22 mouse cellular contexts compared by ENCODE assay signal in genomic region chr4:148876166-148876565, GRCm38 (mm10).
DNase-seq lines count a peak whose midpoint lies in the region; ATAC-seq lines count a peak whose summit lies in the region.
"Had no signal": no experiment of that assay in that cellular context is flagged by ENCODE, and none has a peak within 500 bp of the region (broad histone marks: within the 10 kb centered on the region; RNA-seq: fewer than 3 reads in every experiment).

No protein-coding gene starts in this region.

- no peak overlapping the region for H3K4me3 ChIP-seq in heart, embryonic 12.5 days
- H3K4me3 ChIP-seq in hindbrain, embryonic 13.5 days: no peak overlapping the region
- no peak overlapping the region for H3K4me3 ChIP-seq in hindbrain, embryonic 16.5 days (ENCODE audit: low read length)
- no peak overlapping the region for H3K4me3 ChIP-seq in kidney, embryonic 14.5 days (ENCODE audit: low read length)
- H3K4me3 ChIP-seq: embryonic facial prominence, embryonic 15.5 days; hindbrain, embryonic 10.5 days; kidney, embryonic 15.5 days; megakaryocyte, embryonic 14.5 days had no signal

- no peaks in the 10 kb centered on the region for H3K9me3 ChIP-seq in heart, embryonic 12.5 days (replicated peaks)
- no peaks in the 10 kb centered on the region for H3K9me3 ChIP-seq in hindbrain, embryonic 13.5 days
- no peaks in the 10 kb centered on the region for H3K9me3 ChIP-seq in hindbrain, embryonic 16.5 days (ENCODE audit: control insufficient read depth, low read length)
- H3K9me3 ChIP-seq in kidney, embryonic 14.5 days (ENCODE audit: control insufficient read depth, low read length): no peaks in the 10 kb centered on the region
- H3K9me3 ChIP-seq: embryonic facial prominence, embryonic 15.5 days; hindbrain, embryonic 10.5 days; kidney, embryonic 15.5 days; megakaryocyte, embryonic 14.5 days had no signal

- 68% methylated on average over 9 of the region's 9 CpGs for WGBS in heart, embryonic 12.5 days
- WGBS in hindbrain, embryonic 13.5 days: 46% methylated on average over 9 of the region's 9 CpGs
- 39% methylated on average over 9 of the region's 9 CpGs for WGBS in hindbrain, embryonic 16.5 days
- WGBS in kidney, embryonic 14.5 days: 84% methylated on average over 9 of the region's 9 CpGs

- H3K4me2 ChIP-seq in heart, embryonic 12.5 days: peak overlapping the region; percentile 9
- no peak overlapping the region for H3K4me2 ChIP-seq in hindbrain, embryonic 13.5 days
- no peak overlapping the region for H3K4me2 ChIP-seq in hindbrain, embryonic 16.5 days (ENCODE audit: low read length)
- H3K4me2 ChIP-seq in kidney, embryonic 14.5 days (replicated peaks; ENCODE audit: low read depth, low read length): no peak overlapping the region
- H3K4me2 ChIP-seq: embryonic facial prominence, embryonic 15.5 days; kidney, embryonic 15.5 days; liver, embryonic 11.5 days had no signal

- H3K4me1 ChIP-seq in heart, embryonic 12.5 days (replicated peaks): peaks cover 86% of the 10 kb centered on the region
- peaks cover 62% of the 10 kb centered on the region for H3K4me1 ChIP-seq in hindbrain, embryonic 13.5 days (replicated peaks)
- H3K4me1 ChIP-seq in hindbrain, embryonic 16.5 days (ENCODE audit: control insufficient read depth, insufficient read depth, low read depth, low read length): peaks cover 20% of the 10 kb centered on the region
- peaks cover 24% of the 10 kb centered on the region for H3K4me1 ChIP-seq in kidney, embryonic 14.5 days (ENCODE audit: control insufficient read depth, insufficient read depth, low read length)

- no peaks in the 10 kb centered on the region for H3K27me3 ChIP-seq in heart, embryonic 12.5 days (replicated peaks)
- H3K27me3 ChIP-seq in hindbrain, embryonic 13.5 days: peaks cover 94% of the 10 kb centered on the region
- H3K27me3 ChIP-seq in hindbrain, embryonic 16.5 days (replicated peaks; ENCODE audit: control insufficient read depth, insufficient read depth, low read length): peaks cover 47% of the 10 kb centered on the region
- H3K27me3 ChIP-seq in kidney, embryonic 14.5 days (ENCODE audit: control insufficient read depth, insufficient read depth, low read length): no peaks in the 10 kb centered on the region; the same call in 1 of the 2 replicates

- no peak for ATAC-seq in heart, embryonic 12.5 days (ENCODE audit: insufficient number of reproducible peaks, low FRiP score)
- ATAC-seq in hindbrain, embryonic 13.5 days (ENCODE audit: low FRiP score): no peak
- no peak for ATAC-seq in hindbrain, embryonic 16.5 days
- ATAC-seq in kidney, embryonic 14.5 days (ENCODE audit: low FRiP score, low TSS enrichment): no peak
- ATAC-seq: intestine, embryonic 16.5 days had no signal

- H3K9ac ChIP-seq in heart, embryonic 12.5 days: peak overlapping the region; percentile 57; the same call in 1 of the 2 replicates
- no peak overlapping the region for H3K9ac ChIP-seq in hindbrain, embryonic 13.5 days
- H3K9ac ChIP-seq in hindbrain, embryonic 16.5 days (ENCODE audit: low read depth, low read length): no peak overlapping the region
- H3K9ac ChIP-seq in kidney, embryonic 14.5 days (ENCODE audit: low read depth, low read length): no peak overlapping the region
- H3K9ac ChIP-seq: embryonic facial prominence, embryonic 15.5 days; kidney, embryonic 15.5 days had no signal

- no peak for DNase-seq in heart, adult 18-20 months
- DNase-seq in retina, postnatal 1 day: peak; percentile 94
- DNase-seq in retina, embryonic 14.5 days (ENCODE audit: low spot score): no peak
- DNase-seq: adrenal gland, postnatal 36 days; cerebellum, adult 2 months; cerebellum, postnatal 36 days; gastrocnemius, postnatal 36 days; kidney, postnatal 4 days; layer of hippocampus, adult 9-11 months; lung, adult 18-20 months; lung, postnatal 14 days; right cerebral cortex, postnatal 4 days had no signal

- peak overlapping the region; percentile 94 for H3K27ac ChIP-seq in heart, embryonic 12.5 days (ENCODE audit: poor library complexity, severe bottlenecking)
- H3K27ac ChIP-seq in hindbrain, embryonic 13.5 days: peak overlapping the region; percentile 30; the same call in 1 of the 2 replicates
- H3K27ac ChIP-seq in hindbrain, embryonic 16.5 days (ENCODE audit: low read depth, low read length): no peak overlapping the region
- H3K27ac ChIP-seq in kidney, embryonic 14.5 days (ENCODE audit: low read depth, low read length): no peak overlapping the region
- H3K27ac ChIP-seq: embryonic facial prominence, embryonic 15.5 days; hindbrain, embryonic 10.5 days; kidney, embryonic 15.5 days had no signal

- no peaks in the 10 kb centered on the region for H3K36me3 ChIP-seq in heart, embryonic 12.5 days
- no peaks in the 10 kb centered on the region for H3K36me3 ChIP-seq in hindbrain, embryonic 13.5 days
- H3K36me3 ChIP-seq in hindbrain, embryonic 16.5 days (ENCODE audit: control insufficient read depth, insufficient read depth, low read length): no peaks in the 10 kb centered on the region
- no peaks in the 10 kb centered on the region for H3K36me3 ChIP-seq in kidney, embryonic 14.5 days (ENCODE audit: control insufficient read depth, insufficient read depth, low read length)
- H3K36me3 ChIP-seq: embryonic facial prominence, embryonic 15.5 days; kidney, embryonic 15.5 days had no signal

Comparison
In these comparisons a context has a peak if more than half of its experiments do, and no peak if none do; other contexts are left out.
1. H3K27ac ChIP-seq: peak in heart, embryonic 12.5 days (single experiment) and hindbrain, embryonic 13.5 days (single experiment); none in hindbrain, embryonic 16.5 days (single experiment) and kidney, embryonic 14.5 days (single experiment).